Mouse (Mus musculus) cerebellum, postnatal 25 days (tissue): Measurements from ENCODE around the gene Rplp1.

Experiments
- DNase-seq, 2 experiments: peaks; one replicate each; pipeline ENCODE4 v3.0.0; 2021; ENCODE audit warnings: mixed read lengths in 2 of 2

Rplp1 gene

DNA sequence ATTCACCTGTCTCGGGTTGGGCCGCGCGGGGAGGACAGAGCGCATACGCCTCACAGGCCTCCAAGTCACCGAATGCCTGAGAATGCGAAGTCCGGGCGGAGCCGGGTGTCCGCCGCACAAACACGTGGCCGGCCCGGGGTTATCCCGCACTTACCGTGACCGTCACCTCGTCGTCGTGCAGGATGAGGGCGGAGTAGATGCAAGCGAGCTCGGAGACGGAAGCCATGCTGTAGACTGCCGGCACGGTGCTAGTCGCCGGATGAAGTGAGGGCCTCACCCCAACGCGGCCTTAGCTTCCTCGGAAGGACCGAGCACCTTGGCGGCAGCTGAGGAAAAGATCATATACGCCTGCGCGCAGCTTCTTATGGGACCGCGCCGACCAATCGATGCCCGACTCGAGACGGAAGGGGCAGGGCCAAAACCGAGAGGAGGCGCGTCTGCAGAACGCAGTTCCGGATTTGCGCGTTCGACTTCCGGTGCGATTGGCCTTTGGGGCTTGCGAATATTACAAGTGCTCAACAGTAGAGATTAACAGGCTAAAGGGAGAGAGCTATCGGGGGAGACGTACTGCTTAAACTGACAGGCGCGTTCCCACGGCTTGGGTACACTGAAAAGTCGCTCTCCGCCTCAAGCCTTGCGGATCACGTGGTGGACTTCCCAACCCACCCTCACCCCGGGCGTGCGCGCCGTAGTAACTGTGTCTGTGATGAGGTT, at the start of gene Rplp1:
Gene Rplp1 (minus strand): TSS at position 340 of the 714 bp plus-strand sequence.
- peak; percentile 97 for DNase-seq

DNA sequence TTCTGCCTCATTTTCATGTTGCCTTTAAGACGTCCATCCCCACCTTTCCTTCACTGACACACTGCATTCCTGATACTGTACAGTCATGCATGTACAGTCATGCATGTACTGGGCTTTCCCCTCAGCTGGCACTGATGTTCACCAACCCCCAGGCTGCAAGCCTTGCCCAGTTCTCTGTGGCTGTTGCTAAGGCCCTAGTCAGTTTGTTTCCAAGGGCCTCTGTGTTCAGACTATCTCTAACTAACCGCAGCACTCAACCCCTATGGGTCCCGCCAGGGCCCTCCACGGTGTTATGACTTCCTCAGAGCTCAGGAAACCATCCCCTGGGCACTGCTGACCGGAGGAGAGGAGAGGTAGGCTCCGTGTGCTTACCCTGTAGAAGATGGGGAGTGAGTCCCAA, 49.0 kb upstream of the Rplp1 start:
- no peak for DNase-seq

DNA sequence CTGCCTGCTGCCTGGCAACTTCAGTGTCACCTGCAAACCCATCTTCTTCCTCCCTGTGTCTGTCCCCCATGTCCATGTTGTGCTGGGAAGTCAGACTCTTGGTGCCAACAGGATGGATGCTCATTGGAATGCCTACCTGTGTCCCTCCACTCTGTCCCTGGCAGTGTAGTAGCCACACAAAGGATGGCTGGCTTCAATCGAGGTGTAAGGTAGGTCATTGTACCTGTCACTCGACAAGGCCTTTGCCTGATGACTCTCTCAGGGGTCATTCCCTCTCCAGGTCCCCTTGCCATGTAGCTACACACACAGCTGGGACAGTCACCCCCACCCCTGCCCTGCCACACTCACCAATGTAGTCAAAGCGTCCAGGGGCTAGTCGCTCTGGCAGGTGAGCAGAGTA, 46.8 kb upstream of the Rplp1 start:
- no peak for DNase-seq

DNA sequence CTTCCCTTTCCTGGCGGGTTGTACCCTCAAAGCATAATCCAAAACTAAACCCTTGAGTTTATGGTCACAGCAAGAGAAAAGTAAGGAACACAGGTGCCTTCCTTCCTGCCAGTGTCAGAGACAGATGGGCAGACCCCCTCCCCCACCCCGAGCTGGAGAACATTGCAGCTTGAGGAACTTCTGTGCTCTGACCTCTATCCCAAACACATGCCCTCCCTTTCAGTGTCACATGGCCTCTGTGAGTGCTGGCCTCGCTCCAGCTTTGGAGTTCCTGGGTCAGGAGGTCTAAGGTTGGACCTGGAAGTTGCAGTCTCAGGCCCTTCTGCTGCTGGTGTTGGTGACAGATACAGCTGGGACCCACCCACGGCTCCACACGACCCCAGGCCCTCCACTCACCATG, 46.4 kb upstream of the Rplp1 start:
- DNase-seq: peak in 1 of 2 experiments; percentile 20

DNA sequence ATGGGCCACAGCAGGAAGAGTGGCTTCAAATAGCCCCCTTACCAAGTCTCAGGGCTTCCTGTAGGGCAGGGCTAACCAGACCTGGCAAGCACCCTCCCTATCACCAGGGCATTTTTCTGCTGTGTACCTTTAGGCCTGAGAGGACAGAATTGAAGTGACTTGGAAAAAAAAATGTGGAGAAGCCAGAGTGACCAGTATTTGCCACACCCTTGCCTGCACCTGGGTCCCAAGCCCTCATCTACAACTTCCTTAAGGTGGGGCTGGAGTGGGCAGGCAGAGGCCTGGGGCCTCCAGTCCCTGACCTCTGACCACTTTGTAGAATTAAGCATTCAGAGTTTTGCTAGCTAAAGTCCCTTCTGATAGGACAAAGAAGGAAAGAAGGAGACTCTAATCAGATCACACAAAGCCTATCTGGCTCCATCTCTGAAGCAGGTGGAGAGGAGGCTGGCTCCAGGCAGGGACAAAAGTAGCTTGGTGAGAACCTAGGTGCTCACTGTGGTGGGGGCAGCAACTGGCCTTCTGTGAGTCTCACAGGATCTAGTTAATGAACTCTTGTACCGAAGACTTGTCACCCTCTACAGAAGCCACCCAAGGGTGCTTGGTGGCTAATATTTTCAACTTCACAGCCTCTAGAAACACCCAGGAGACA, 45.7 kb upstream of the Rplp1 start:
- no peak for DNase-seq

DNA sequence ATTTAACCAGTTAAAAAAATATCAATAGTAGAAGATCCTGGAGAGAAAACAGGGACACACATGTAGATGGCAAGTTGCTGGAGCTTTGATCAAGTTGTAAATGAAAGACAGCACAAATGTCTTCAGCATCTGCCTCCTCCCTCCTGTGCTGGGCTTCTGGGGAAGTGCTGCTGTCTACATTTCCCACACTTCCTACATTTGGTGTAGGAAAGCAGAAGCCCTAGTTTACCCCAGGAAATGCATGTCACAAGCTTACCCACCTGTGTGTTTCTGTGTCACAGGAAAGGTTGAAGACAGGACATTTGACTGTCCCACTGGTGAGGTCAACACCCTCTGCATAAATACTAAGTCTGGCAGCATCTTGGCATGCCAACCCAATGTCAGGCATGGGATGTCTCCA, 40.4 kb upstream of the Rplp1 start:
- DNase-seq: no peak

DNA sequence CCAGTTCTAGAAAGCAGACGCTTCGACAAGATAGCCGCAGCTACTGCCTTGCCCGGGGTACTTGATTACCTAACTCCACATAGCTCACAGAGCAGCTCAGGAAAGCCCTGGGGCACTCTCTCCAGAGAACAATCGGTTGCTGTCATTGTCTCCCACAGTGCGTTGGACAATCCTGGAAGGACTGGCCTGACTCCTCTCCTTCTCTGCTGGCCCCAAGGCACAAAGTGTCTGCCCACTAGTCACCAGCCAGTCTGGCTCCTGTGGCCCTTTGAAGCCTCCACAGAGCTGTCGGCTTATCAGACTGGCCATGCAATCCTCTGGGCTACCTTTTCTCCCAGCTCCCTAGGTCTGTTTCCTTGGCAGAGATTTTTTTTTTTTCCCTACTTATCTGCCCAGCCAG, 37.9 kb upstream of the Rplp1 start:
- DNase-seq: no peak

DNA sequence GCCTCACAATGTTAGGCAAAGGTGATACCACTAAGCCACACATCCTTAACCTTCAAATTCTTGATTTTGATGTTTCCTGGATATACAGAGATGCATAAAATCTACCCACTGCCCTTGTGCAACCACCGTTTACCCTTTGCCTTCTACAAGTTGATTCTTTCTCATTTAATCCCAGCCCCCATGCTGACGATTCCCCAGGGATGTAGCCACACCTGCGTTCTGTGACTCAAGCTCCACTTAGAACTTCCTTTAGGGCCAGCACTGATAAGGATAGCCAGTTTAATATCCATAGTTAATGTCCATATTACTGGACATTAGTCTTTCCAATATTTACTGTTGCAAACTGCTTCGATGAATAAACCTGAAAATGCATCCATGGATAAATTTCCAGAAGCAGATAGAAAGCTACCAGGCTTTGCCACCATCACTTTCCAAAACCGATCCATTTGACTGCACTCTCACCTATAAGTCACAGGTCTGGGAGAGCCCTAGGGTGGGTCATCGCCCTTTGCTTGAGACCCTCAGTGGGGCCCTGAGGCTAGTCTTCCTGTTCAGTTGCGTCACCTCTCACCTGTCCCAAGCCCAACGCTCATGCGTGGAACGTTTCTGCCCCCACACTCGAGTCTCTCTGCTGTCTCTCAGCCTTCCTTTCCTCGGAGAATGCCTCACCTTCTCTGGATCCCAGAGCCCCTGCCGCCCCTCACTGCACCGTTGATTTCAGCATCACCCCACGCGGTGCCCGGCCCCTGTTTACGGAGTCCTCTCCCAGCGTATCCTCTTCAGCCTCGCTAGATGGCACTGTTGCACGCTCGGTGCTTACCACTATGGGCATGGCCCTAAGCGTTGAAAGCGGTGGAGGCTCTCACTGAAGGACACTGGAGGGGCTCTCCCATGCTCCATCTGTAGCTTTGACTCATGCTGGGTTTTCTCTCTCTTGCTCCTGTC, 33.3 kb upstream of the Rplp1 start:
- peak; percentile 78 to 86 for DNase-seq

DNA sequence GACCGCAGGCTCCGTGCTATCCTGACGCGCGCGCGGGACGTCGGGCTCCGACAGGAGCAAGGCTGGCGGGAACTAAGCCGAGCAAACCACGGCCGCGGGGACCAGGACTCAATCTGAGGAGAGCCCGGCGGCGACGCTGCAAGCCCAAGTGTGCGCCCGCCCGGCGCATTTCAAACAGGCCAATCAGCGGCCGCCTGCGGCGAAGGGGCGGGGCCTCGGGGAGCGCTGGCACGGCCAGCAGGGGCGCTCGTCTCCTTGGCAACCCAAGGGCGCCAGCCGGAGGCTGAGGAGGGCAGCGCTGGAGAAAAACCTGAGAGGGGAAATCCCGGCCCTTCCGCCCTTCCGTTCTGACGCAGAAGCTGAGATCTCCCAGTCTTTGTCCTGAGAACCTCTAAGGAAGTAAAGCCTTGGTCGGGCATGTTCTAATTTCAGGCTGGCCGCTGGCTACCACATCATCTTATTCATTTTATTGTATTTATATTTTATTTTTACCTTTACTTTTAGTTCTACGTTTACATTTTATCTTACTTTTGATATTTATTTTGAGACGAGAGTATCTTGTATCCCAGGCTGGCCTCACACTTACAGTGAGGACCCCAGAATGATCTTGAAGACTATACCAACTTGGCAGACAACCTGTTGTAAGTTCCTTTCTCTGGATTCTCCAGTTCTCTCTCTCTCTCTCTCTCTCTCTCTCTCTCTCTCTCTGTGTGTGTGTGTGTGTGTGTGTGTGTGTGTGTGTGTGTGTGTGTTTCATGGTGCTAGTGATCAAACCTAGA, 32.5 kb upstream of the Rplp1 start, which contains the start of gene Kif23:
Gene Kif23 (minus strand): TSS at position 152 of the 779 bp plus-strand sequence.
- DNase-seq: peak; percentile 98 to 99

DNA sequence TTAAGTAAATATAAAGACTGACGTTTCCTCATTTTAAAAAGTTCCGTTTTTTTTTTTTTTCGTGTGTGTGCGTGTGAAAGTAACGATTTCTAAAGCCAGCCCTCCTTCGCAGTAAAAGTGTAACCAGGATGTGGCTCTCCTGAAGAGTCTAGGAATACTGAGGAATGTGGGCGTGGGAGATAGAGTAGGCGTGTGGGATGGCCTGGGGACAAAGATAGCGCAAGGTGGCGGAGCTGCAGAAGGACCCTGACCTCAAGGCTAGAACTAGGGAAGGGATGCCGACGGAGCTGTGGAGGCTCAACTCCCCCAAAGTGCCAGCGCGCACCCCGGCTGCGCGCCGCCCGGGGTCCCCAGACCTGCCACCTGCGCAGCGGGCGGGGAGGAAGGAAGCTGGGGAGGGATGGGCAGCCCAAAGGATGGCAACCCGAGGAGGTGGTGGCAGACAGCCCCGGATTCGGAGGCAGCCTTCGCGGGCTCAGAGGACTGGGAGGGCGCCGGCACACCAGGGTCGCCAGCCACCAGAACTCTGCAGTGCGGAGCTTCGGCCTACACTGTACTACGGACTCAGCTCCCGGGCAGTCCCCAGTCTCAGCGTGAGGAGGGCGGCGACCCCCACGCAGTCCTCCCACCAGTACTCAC, 31.8 kb upstream of the Rplp1 start:
- no peak for DNase-seq

DNA sequence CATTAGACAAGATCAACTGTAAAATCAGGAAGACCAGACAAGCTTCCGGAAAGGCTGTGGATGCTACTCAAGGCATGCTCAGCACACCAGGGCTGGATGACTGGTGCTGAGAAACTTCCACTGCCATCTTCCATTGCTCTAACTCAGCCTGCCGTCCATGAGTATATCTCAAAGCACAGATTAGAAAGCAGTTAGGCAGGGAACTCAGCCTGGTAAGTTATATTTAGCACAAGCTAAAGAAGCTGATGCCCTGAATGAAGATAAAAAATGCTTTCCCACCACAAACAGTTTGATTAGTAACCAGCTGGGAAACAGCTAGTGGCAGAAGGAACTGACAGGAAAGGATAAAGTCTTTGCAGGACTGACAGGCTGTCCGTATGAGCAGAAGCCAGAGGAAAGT, 26.7 kb upstream of the Rplp1 start:
- DNase-seq: no peak

DNA sequence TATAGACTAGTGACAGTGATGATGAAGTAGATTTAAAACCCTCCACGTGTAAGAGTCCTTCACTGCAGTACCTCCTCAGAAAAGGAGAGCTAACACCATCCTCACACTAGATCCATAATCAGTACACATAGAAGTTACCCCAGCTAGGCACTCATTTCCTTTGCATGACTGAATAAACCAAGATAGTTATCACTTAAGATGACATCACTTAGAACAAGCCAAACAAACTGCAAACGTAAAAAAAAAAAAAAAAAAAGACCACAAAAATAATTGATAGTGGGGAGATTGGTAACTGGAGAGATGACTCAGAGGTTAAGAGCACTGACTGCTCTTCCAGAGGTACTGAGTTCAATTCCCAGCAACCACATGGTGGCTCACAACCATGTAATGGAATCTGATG, 19.0 kb upstream of the Rplp1 start:
- DNase-seq: no peak

DNA sequence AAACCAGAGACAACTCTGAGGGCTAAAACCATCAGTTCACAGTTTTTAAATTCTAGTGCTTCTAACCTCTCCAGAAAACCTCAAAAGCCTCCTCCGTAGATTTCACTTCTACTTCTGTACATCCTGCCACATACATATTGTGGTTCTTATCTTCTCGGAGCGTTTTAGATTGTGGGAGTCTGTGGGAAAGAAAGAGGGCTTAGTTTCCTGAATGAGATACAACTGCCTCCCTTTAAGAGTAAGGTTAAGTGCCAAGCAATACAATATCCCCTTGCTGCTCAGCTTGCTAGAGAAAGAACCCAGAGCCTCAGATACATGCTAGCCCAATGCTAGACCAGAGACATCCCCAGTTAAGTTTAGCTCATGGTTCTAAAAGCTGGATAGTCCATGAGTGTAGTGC, 17.7 kb upstream of the Rplp1 start:
- no peak for DNase-seq

DNA sequence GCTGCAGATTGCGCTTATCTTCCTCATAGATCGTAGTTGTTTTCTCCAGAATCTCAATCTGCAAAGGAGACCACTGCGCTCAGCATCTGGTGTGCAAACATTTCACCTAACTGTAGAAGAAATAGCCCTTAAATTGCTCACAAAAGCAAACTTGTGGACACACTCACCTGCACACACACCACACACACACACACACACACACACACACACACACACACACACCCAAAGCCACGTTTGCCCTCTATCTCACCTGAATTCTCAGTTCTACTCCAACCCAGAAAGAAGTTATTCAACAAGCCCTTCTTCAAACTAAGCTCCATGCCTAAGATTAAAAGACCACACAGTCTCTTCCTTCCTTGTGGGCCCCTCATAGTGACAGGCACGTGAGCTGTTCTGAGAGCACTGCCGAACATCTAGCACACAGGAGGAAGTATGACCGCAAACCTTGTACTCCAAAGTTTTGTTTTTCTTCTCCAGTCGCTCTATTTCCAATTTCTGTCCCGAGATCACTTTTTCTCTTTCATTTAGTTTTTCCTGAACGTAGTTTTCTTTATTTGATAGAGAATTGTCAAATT, 10.8 kb upstream of the Rplp1 start:
- no peak for DNase-seq

DNA sequence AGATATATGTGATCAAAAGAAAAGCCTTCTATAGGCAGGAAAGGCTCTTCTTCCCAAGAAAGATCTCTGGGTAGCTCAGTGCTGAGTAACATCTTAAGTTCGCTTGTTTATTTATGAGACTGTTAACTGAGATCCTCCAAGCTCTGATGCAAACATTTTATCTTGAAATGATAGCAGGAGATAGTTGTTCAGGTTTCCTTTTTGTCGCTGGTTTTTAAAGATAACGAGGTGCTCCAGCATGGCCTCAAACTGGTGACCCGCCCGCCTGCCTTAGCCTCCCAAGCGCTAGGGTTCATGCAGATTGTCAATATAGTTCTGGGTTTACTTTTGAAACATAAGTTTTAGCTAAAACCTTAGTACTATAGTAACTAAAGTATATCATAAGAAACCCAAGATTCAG, 6.0 kb upstream of the Rplp1 start:
- DNase-seq: no peak

DNA sequence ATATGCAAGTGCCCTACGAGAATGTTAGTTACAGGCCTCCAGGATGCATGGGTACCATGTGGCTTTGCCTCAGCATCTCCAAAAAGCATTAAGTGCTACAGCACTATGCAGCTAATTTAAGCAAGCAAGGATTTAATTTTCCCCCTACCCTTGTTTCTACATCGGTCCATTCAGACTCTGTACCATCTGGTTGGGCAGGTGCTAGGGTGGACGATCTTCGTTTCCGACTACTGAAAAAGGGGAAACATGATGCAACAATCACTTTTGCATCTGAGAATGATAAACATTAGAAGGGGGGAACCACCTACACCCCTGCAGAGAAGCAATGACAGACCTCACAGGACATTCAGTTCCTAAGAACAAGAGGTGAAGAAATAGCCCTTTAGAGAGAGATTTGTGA, 5.1 kb upstream of the Rplp1 start:
- no peak for DNase-seq

DNA sequence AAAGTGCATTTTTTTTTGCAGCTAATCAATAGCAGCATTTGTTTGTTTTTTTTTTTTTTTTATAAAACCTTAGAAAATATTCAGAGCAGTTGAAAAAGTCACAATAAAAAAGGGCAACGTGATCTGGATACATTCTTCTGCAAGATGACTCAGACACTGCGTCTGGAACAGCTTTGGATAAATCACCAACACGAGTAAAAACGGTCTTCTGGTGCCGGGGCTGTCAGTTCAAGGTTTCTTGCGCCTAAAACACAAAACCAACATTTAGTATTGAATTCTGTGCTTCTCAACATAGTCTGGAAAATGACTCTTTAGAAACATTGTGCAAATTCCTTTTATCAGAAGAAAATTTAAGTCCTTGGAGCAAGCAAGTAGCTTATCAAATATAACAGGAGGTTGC, 3.1 kb upstream of the Rplp1 start:
- DNase-seq: no peak

DNA sequence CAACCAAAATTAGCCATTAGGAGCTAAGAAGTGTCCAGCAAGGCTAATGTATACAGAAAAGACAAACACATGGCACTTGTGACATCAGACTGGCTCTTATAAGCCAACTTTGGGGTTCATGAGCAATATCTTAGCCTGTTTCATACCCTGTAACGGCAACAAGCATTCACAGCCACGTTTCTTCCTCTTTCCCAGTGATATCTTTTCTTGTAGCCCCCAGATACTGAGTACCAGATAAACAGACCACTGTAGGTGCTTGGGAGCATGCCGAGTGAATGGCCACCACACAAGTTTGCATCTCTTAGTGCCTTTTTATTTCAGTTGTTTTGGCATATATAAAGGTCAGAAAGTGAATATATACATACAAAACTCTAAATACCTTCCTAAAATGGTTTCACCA, 2.6 kb upstream of the Rplp1 start:
- DNase-seq: no peak

DNA sequence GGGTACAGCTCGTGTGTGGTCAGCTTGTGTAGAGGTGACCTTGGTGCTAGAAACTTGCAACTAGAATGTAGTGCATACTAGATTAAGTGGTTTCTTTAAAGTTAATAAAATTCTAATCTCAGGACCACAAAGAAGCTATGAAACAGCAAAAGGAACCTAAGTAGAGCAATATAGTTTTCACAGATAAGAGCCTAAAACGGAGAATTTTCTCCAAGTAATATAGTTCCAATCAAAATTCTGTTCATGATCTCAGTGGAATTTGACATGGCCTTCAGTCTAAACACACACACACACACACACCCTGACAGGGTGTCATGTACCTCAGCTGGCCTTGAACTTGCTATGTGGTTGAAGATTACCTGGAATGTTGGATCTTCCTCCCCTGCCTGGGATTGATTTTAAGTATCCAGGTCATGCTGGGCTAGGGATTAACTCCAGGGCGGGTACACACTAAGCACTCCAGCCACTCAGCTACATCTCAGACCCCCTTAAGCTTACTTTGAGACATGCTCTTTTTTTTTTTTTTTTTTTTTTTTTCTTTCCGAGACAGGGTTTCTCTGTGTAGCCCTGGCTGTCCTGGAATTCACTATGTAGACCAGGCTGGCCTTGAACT, 1.2 kb upstream of the Rplp1 start:
- DNase-seq: no peak

DNA sequence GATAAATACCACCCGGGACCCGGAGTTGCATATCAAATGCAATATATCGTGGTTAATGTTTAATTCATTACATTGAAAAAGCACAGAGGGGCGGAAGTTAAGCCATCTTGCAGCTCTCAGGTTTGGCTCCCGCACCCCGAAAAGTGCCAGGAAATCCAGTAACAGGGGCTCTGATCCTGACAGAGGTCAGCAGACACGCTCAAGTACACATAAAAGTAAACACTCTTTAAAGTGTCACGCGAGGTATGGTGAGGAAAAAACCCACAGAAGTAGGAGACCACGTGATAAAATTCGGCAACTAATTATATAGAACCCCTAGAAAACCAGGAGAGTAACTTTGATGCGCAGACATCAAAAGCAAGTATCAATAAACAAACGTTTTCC, 567 bp upstream of the Rplp1 start:
- no peak for DNase-seq
